Mouse (Mus musculus) thymus, adult 2 months (tissue): ENCODE data around the gene Mrpl4. TPM values are rescaled to one million over a fixed set of nuclear protein-coding genes. Genes with fewer than 3 reads are reported as not detected.
A peak's percentile ranks its signal among the peaks of the same experiment; 100 is the strongest.

Source experiments
- DNase-seq: peaks from one replicate; pipeline ENCODE4 v3.0.0; 2021
- H3K27ac ChIP-seq: fragments of 200-500 bp; 2 replicates; pipeline ENCODE4 v1.5.1; 2012; ENCODE audit warnings: low read length, control low read depth; ENCODE audit not compliant: control insufficient read depth, insufficient read depth
- H3K27me3 ChIP-seq: fragments of 200-500 bp; 2 replicates; pipeline ENCODE4 v1.6.1; 2012; ENCODE audit warnings: mild to moderate bottlenecking, low read length, moderate library complexity, mixed read lengths; ENCODE audit not compliant: control insufficient read depth, insufficient read depth
- H3K36me3 ChIP-seq: fragments of 200-500 bp; 2 replicates; pipeline ENCODE4 v1.6.1; 2012; ENCODE audit warnings: mild to moderate bottlenecking, low read length, moderate library complexity; ENCODE audit not compliant: control insufficient read depth, insufficient read depth
- H3K4me1 ChIP-seq: fragments of 200-500 bp; replicated peaks from 2 replicates; pipeline ENCODE4 v1.6.1; 2012; ENCODE audit warnings: low read length; ENCODE audit not compliant: control insufficient read depth, insufficient read depth
- H3K4me3 ChIP-seq: fragments of 200-500 bp; 2 replicates; pipeline ENCODE4 v1.5.1; 2012; ENCODE audit warnings: mild to moderate bottlenecking, low read length, control low read depth, moderate library complexity; ENCODE audit not compliant: control insufficient read depth, insufficient read depth
- CTCF ChIP-seq: fragments of 200-500 bp; IDR thresholded peaks from 2 replicates; pipeline ENCODE4 v1.5.1; 2012; ENCODE audit warnings: mild to moderate bottlenecking, control low read depth, low read length, moderate library complexity, borderline replicate concordance; ENCODE audit not compliant: control insufficient read depth, poor library complexity, insufficient read depth; ENCODE audit errors: extremely low read depth
- POLR2A ChIP-seq: fragments of 200-500 bp; IDR thresholded peaks from 2 replicates; pipeline ENCODE4 v1.6.1; 2012; ENCODE audit warnings: mild to moderate bottlenecking, low read length, control low read depth, moderate library complexity; ENCODE audit not compliant: control insufficient read depth, poor library complexity, insufficient read depth; ENCODE audit errors: extremely low read depth
- WGBS: fragments of 180-500 bp; shearing (Covaris S2); methylation state at CpG from one replicate; pipeline ENCODE4 v1.1.7; 2018; 5-methylcytosine and 5-hydroxymethylcytosine counted together
- polyA plus RNA-seq: library from polyadenylated mRNA; depleted of rRNA; stranded (reverse); fragments of >200 nt; gene quantifications from 2 replicates; pipeline ENCODE4 v1.2.3, GENCODE M21; 2012

The Mrpl4 gene
- polyA plus RNA-seq, 1 experiment = 125 TPM

DNA sequence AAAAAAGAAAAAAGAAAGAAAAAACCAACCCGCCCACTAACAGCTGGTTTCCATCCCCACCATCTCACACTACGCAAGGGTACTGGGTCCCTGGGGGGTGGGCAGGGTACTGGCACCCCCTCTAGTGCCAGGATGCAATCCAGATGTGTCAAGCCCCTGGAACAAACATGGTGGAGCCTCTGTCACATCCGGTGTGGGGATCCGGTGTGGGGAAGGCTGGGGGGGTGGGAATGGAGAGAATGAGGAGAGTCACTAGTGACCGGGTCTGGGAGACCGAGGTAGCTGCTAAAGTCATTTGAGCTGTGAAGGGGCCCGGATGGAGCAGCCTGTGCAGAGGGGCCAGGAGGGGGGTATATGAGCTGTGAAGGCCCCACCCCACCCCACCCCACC, 30.8 kb upstream of the Mrpl4 start:
- WGBS = 96% methylated on average over 7 of the region's 7 CpGs
- no peak for TF ChIP-seq POLR2A
- TF ChIP-seq CTCF = no peak
- DNase-seq = no peak
- Histone ChIP-seq H3K27ac (no peak overlapping the region), H3K36me3 (no peaks in the 10 kb centered on the region), H3K4me1 (peaks cover 11% of the 10 kb centered on the region), H3K27me3 (no peaks in the 10 kb centered on the region), H3K4me3 (no peak overlapping the region)

DNA sequence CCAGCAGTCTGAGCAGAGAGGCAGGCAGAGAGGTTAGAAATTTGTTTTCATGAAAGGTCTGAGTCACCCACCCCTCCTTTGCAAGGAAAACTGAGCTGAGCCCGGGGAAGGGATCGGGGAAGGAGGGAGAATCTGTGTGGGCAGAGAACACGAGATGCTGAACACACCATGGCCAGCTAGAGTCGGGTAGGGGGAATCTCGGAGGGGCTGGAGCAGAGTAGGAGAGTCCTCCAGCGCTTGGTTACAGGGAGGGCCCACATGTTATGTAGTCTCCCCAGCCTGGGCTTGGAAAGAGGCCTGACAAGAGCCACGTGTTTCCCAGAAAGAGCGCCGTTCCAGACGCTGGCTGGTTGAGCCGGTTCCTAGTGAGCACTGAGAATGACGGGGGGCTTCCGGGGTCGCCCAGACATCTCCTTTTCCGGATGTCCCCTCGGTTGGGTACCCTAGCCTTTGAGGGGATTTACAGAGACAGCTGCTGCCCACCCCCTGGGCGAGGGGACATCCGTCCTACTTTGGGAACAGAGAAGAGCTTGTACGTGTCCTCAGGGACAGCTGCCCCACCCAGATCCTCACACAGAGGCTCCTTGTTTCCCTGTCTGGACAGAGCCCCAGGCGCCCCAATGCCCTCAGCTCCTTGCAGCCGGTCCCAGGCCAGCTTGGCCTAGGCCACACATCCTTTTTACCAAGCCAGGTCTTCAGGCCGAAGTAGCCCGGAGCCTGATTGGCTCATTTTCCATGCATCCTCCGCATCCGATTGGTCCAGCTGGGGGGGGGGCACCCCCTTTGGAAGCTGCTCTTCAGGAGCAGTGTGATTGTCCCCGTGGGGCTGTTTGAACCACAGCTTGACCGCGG, 30.2 kb upstream of the Mrpl4 start:
- WGBS = 90% methylated on average over 28 of the region's 28 CpGs
- no peak overlapping the region for H3K4me3 ChIP-seq
- H3K36me3 ChIP-seq = no peaks in the 10 kb centered on the region
- TF ChIP-seq CTCF (no peak), POLR2A (no peak)
- no peak for DNase-seq
- no peaks in the 10 kb centered on the region for H3K27me3 ChIP-seq
- peaks cover 11% of the 10 kb centered on the region for H3K4me1 ChIP-seq
- no peak overlapping the region for H3K27ac ChIP-seq

DNA sequence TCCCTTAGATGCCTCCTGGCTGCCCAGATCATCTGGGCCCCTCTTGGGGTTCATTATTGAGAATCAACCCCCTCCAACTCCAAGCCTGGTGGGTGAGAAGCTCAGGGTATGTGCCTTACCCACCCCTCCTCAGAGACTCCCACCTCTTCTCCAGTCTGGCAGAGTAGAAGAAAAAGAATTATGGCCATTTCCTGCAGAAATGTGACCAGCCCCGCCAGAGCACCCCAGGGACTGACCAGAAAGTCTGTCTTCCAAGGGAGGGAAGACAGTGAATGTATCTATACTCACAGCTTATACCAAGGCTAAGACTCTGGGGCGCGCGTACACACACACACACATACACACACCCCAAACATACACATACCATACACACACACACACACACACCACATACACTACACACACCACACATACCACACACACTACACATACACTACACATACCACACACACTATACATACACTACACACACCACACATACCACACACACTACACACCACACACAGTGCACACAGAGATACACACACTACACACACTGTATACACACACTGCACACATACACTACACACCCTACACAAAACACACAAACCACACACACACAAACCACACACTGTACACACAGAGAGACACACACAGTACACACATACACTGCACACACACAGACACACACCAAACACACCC, 29.4 kb upstream of the Mrpl4 start:
- no peaks in the 10 kb centered on the region for H3K27me3 ChIP-seq
- 98% methylated on average over 4 of the region's 4 CpGs for WGBS
- DNase-seq = no peak
- peaks cover 11% of the 10 kb centered on the region for H3K4me1 ChIP-seq
- TF ChIP-seq CTCF = no peak
- TF ChIP-seq POLR2A = no peak
- no peak overlapping the region for H3K27ac ChIP-seq
- no peak overlapping the region for H3K4me3 ChIP-seq
- H3K36me3 ChIP-seq = no peaks in the 10 kb centered on the region

DNA sequence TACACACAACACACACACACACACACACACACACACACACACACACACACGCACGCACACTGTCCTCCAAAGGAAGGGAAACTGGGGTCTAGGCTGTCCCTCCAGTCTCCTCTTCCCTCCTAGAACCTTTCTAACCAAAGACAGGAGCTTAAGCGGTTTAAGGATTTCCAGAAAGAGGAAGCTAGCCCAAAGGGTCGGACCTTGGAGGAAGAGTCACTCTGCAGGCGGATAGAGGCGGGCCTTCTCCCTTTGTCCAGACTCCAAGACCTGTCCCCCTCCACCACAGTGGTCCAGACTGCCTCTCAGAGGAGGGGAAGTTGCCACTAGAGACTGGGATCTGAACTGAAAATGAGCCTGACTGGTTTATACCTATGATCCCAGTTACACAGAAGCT, 28.9 kb upstream of the Mrpl4 start:
- WGBS = 74% methylated on average over 6 of the region's 6 CpGs

DNA sequence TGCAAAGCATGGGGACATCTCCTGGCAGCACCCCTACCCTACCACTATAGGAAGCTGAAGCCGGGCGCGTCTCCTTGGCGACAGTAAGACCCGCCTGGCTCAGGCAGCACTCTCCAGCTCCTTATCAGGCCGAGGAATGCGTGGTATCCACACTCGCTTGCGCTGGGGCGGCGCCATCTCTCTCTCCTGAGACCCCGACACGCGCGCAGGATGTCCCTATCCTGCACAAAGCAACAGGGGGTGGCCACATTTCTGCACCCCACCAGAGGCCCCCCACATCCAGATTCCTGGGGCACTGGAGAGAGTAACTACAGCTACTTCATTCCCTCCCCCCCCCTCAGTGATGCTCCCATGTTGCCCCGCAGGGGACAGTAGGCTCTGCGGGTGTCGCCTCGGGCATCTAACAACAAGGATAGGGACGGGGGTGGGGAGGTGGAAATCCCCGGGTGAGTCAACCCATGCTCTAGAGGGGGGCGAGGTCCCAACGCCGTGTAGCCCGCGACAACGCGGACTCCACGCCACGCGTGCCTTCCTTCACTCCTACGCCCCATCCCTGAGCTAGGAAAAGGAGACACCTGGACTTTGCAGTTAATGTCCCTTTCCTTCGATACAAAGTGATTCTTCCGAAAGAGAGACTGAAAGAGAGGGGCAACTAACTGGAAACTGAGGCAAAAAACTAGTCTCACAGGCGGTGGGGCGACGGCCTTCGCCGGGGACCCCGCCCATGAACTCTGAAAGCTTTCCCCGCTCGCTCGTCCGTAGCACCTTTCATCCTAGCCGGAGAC, 26.9 kb upstream of the Mrpl4 start:
- DNase-seq = peak; percentile 26
- H3K36me3 ChIP-seq = no peaks in the 10 kb centered on the region
- TF ChIP-seq POLR2A = no peak
- TF ChIP-seq CTCF = 0 out of 2 replicates have a peak, but pooled peaks have one; percentile 11
- H3K27ac ChIP-seq = no peak overlapping the region
- H3K27me3 ChIP-seq = no peaks in the 10 kb centered on the region
- WGBS = 7% methylated on average over 45 of the region's 45 CpGs
- peak overlapping the region; percentile 58 for H3K4me3 ChIP-seq
- peaks cover 11% of the 10 kb centered on the region for H3K4me1 ChIP-seq

More for the DNA sequence above, 28.9 kb upstream of the Mrpl4 start:
- Histone ChIP-seq H3K4me3 (no peak overlapping the region), H3K27me3 (no peaks in the 10 kb centered on the region), H3K4me1 (peaks cover 11% of the 10 kb centered on the region), H3K36me3 (no peaks in the 10 kb centered on the region), H3K27ac (no peak overlapping the region)
- no peak for TF ChIP-seq CTCF
- no peak for TF ChIP-seq POLR2A
- DNase-seq = no peak

DNA sequence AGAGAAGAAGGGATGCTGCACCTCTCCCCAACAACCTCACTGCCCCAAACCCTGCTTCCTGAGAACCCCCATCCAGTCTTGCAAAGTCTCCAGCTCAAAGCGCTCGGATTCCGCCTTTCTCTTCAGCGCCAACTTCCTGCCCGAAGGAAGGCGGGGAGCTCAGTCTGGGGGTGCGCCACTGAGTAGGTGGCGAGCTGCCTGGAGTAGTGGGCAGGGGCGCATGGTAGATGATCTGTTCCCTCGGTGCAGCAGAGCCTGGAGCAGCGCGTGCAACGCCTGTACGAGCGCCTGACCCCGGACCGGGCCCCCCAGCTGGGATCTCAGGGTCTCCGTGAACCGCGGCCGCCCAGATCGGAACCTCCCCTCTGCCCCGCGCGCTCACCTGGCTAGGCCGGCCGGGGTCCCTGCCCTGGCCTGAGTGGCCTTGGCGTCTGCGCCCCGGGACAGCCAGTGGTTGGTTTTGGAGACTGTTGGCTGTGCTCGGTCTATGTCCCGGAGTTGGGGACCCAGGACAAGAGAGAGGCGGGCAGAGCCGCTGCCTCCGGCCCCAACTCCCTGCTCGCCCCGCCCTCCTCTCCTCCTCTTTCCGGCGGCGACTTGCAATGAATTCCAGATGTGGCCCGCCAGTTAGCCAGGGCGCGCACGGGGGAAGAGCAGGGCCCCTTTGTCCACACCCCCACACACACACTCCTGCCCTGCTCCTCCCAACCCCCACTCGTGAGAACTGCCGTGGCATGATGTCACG, 26.1 kb upstream of the Mrpl4 start, which contains the start of gene S1pr2:
Gene S1pr2, minus strand, starts transcription at position 566 of the 745 bp plus-strand sequence.
- WGBS = under 1% methylated on average over 47 of the region's 47 CpGs
- no peaks in the 10 kb centered on the region for H3K27me3 ChIP-seq
- peak; percentile 68 for DNase-seq
- no peak within 1 kb of the TSS for H3K27ac ChIP-seq
- TF ChIP-seq CTCF = no peak
- no peak for TF ChIP-seq POLR2A
- H3K36me3 ChIP-seq = no peaks in the 10 kb centered on the region
- H3K4me1 ChIP-seq = peaks cover 11% of the 10 kb centered on the region
- peak within 1 kb of the TSS; percentile 58 for H3K4me3 ChIP-seq
